Mouse (Mus musculus) lung, postnatal 0 days (tissue): Measurements from ENCODE around the gene Plxdc1.

Experiments used
- CTCF ChIP-seq: IDR thresholded peaks from 2 replicates; pipeline ENCODE4 v1.5.1; 2016; ENCODE audit warnings: antibody characterized with exemption, mild to moderate bottlenecking
- EP300 ChIP-seq: IDR thresholded peaks from 2 replicates; pipeline ENCODE4 v1.6.1; 2016; ENCODE audit warnings: antibody characterized with exemption, mild to moderate bottlenecking, control low read depth

- TF ChIP-seq EP300 (no peak), CTCF (no peak)
Measured at GRCm38 (mm10) chr11:97959300-97959680, 27.0 kb downstream of the Plxdc1 start.
